Mouse (Mus musculus) layer of hippocampus, adult 2 months (tissue): ENCODE results near the gene Ssx2ip. TPM values are rescaled to one million over a fixed set of nuclear protein-coding genes. Genes with fewer than 3 reads are reported as not detected.

Source experiments
- DNase-seq, 2 experiments: peaks; one replicate each; pipeline ENCODE4 v3.0.0; 2022; ENCODE audit warnings: low spot score in 2 of 2
- H3K27ac ChIP-seq: fragments of 200-600 bp; 2 replicates; pipeline ENCODE4 v1.8.1; 2022
- H3K4me3 ChIP-seq: fragments of 200-600 bp; 2 replicates; pipeline ENCODE4 v1.8.1; 2022; ENCODE audit warnings: mild to moderate bottlenecking
- CTCF ChIP-seq: fragments of 200-600 bp; conservative IDR thresholded peaks from 2 replicates; pipeline ENCODE4 v1.8.1; 2022; ENCODE audit warnings: antibody characterized with exemption, mild to moderate bottlenecking, moderate library complexity
- total RNA-seq, 2 experiments: library from RNA; stranded (reverse); gene quantifications; 2 replicates each; pipeline ENCODE4 v1.2.3; 2021

The Ssx2ip gene
- total RNA-seq, 2 experiments from 2014 or later = 99.7 to 107 TPM

DNA sequence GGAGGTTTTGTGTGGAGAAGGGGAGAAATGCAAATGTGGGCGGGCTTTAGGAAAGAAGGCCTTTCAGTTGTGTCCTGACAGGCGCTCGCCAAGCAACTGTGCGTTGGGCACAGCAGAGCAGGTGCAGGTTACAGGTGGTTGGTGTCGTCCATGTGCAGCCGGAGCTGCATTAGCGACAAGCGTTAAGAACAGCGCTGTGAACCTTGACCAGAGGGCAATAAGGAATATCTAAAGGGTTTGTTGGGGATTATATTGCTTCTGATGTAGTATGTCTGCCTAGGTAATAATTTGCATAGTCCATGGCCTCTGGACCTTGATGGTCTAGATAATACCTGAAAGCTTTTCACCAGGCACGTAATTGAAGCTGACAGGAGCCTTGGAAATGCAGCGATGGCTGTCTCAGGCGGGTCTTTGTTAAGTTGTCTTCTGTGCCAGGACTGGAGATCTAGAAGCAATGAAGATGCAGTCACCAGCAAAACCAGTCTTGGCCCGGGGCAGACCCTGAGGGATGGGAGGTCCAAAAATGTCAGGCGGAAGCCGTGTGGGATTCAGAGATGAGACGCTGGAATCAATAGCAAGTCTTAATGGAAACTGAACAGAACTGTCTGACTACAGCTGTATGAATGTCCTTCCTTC is 2.8 kb downstream of the Ssx2ip start:
- no peak for TF ChIP-seq CTCF
- peak overlapping the region; percentile 96 for H3K4me3 ChIP-seq
- peak overlapping the region; percentile 32 for H3K27ac ChIP-seq
- no peak for DNase-seq

- H3K4me3 ChIP-seq = no peak overlapping the region
- no peak for DNase-seq
- no peak for TF ChIP-seq CTCF
- H3K27ac ChIP-seq = peak overlapping the region; percentile 88; the same call in 1 of the 2 replicates
Measured at GRCm38 (mm10) chr3:146410114-146410513, 5.7 kb downstream of the Ssx2ip start.

- peak overlapping the region; percentile 88 for H3K27ac ChIP-seq
- no peak for DNase-seq
- TF ChIP-seq CTCF = no peak
- no peak overlapping the region for H3K4me3 ChIP-seq
Measured at GRCm38 (mm10) chr3:146412008-146412407, 7.6 kb downstream of the Ssx2ip start.

- TF ChIP-seq CTCF = no peak
- no peak for DNase-seq
- peak overlapping the region; percentile 88 for H3K27ac ChIP-seq
Measured at GRCm38 (mm10) chr3:146412480-146412879, 8.0 kb downstream of the Ssx2ip start.

GRCm38 (mm10) chr3:146413016-146413415 is 8.6 kb downstream of the Ssx2ip start:
- H3K4me3 ChIP-seq = peak overlapping the region; percentile 27; the same call in 1 of the 2 replicates
- DNase-seq = peak in 1 of 2 experiments; percentile 35
- H3K27ac ChIP-seq = peak overlapping the region; percentile 88
- no peak for TF ChIP-seq CTCF

More at GRCm38 (mm10) chr3:146412480-146412879, 8.0 kb downstream of the Ssx2ip start:
- no peak overlapping the region; the same call in 1 of the 2 replicates for H3K4me3 ChIP-seq

DNA sequence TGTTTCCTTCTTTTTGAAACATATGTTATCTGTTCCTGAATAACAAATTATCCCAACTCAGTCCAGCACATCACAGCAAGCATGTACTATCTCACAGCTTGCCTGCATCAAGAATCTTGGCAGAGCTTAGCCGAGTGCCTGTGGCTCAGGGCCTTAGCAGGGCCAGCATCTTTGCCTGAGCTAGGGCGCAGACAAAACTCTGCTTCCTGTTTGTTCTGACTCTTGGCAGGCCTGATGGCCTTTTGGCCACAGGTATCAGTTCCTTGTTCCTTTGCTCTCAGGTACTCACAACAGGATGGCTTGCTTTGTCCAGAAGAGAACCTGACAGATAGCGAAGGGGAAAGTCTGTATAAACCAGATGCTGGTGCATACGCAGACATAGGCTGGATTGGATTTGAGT is 9.6 kb downstream of the Ssx2ip start:
- TF ChIP-seq CTCF = no peak
- peak overlapping the region; percentile 88 for H3K27ac ChIP-seq

GRCm38 (mm10) chr3:146414555-146414954 is 10.1 kb downstream of the Ssx2ip start:
- Histone ChIP-seq H3K4me3 (no peak overlapping the region), H3K27ac (peak overlapping the region; percentile 88)
- DNase-seq = no peak
- TF ChIP-seq CTCF = no peak

More for the DNA sequence above, 9.6 kb downstream of the Ssx2ip start:
- H3K4me3 ChIP-seq = no peak overlapping the region
- DNase-seq = no peak

- no peak overlapping the region; the same call in 1 of the 2 replicates for H3K27ac ChIP-seq
- H3K4me3 ChIP-seq = no peak overlapping the region
- no peak for TF ChIP-seq CTCF
- DNase-seq = no peak
Measured at GRCm38 (mm10) chr3:146417873-146418272, 13.4 kb downstream of the Ssx2ip start.

DNA sequence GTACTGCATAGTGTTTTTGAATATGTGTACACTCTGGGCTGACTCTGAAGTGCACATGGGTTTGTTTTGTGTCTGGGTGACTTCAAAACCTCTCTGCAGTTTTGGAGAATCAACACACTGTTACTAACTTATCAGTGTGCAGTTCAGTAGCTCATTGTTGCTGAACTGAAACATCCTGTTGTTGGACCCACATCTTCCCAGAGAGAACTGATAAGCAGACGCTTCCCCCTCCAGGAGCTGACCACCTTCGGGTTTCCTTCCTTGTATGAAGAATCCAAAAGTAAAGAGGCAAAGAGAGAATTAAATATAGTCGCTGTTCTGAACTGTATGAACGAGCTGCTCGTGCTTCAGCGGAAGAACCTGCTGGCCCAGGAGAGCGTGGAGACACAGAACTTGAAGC is 14.5 kb downstream of the Ssx2ip start:
- no peak for TF ChIP-seq CTCF
- no peak overlapping the region for H3K4me3 ChIP-seq
- no peak for DNase-seq
- H3K27ac ChIP-seq = peak overlapping the region; percentile 62

- Histone ChIP-seq H3K27ac (peak overlapping the region; percentile 62), H3K4me3 (peak overlapping the region; percentile 1; the same call in 1 of the 2 replicates)
- DNase-seq = no peak
- TF ChIP-seq CTCF = no peak
Measured at GRCm38 (mm10) chr3:146419534-146419933, 15.1 kb downstream of the Ssx2ip start.

DNA sequence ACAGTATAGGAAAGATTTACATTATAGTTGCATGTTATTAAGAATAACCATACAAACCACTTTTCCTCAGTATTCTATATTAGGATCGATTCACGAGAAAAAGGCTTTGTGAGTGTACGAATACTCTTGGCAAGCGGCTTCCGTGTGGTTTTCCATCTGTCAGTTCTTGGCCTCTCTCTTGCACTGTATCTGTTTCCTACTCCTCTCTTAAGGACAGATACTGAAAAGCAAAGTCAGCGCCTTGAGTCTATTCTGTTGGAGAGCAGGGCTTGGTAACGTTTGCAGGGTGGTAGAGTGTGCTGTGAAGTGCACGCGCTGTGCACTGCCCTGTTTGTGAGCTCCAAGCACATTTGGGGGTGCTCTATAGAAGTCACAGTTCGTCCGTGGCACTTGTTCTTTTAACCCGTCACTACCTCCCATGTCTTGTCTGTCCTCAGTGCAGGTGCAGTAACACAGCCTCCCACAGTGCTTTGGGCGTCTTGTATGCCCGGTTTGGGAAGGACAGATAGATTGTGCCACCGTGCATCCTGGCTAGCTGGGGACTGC is 15.6 kb downstream of the Ssx2ip start:
- peak overlapping the region; percentile 62 for H3K27ac ChIP-seq
- no peak for TF ChIP-seq CTCF
- H3K4me3 ChIP-seq = no peak overlapping the region; the same call in 1 of the 2 replicates
- no peak for DNase-seq

GRCm38 (mm10) chr3:146421787-146422186 is 17.3 kb downstream of the Ssx2ip start:
- DNase-seq = no peak
- Histone ChIP-seq H3K27ac (no peak overlapping the region), H3K4me3 (no peak overlapping the region)
- no peak for TF ChIP-seq CTCF

- no peak overlapping the region for H3K4me3 ChIP-seq
- H3K27ac ChIP-seq = no peak overlapping the region; the same call in 1 of the 2 replicates
- DNase-seq = no peak
- peak; percentile 66 for TF ChIP-seq CTCF
Measured at GRCm38 (mm10) chr3:146423710-146424109, 19.3 kb downstream of the Ssx2ip start.
